Mouse (Mus musculus): ENCODE results near the gene 4930404N11Rik.

Gene 4930404N11Rik

GRCm38 (mm10) chr10:81379809-81380378 is 14.3 kb upstream of the 4930404N11Rik start:
- DNase-seq, result no peak

GRCm38 (mm10) chr10:81379183-81379553 is 13.6 kb upstream of the 4930404N11Rik start:
- no peak for DNase-seq

GRCm38 (mm10) chr10:81378553-81379182 is 13.1 kb upstream of the 4930404N11Rik start:
- peak; percentile 100 for DNase-seq

GRCm38 (mm10) chr10:81377793-81378552 is 12.4 kb upstream of the 4930404N11Rik start, which contains the start of gene Fzr1:
TSS of gene Fzr1 (minus strand) at chr10:81378516.
- no peak for DNase-seq

GRCm38 (mm10) chr10:81377362-81377664 is 11.7 kb upstream of the 4930404N11Rik start:
- DNase-seq, result no peak

- peak; percentile 60 for DNase-seq
Observed at GRCm38 (mm10) chr10:81376561-81377361, 11.1 kb upstream of the 4930404N11Rik start.

- no peak for DNase-seq
Observed at GRCm38 (mm10) chr10:81375322-81375721, 9.7 kb upstream of the 4930404N11Rik start.

GRCm38 (mm10) chr10:81367207-81367495 is 1.5 kb upstream of the 4930404N11Rik start:
- DNase-seq, result no peak

GRCm38 (mm10) chr10:81366477-81367206 is 1.0 kb upstream of the 4930404N11Rik start:
- DNase-seq, result no peak

GRCm38 (mm10) chr10:81365073-81365472 is 543 bp downstream of the 4930404N11Rik start:
- DNase-seq, result no peak

- no peak for DNase-seq
Observed at GRCm38 (mm10) chr10:81364666-81365065, 950 bp downstream of the 4930404N11Rik start.

GRCm38 (mm10) chr10:81363436-81364346 is 1.9 kb downstream of the 4930404N11Rik start:
- DNase-seq, result no peak

GRCm38 (mm10) chr10:81362336-81362949 is 3.2 kb downstream of the 4930404N11Rik start:
- DNase-seq, result no peak

GRCm38 (mm10) chr10:81360721-81361120 is 4.9 kb downstream of the 4930404N11Rik start:
- no peak for DNase-seq

GRCm38 (mm10) chr10:81358841-81359240 is 6.8 kb downstream of the 4930404N11Rik start:
- no peak for DNase-seq

- no peak for DNase-seq
Observed at GRCm38 (mm10) chr10:81358209-81358608, 7.4 kb downstream of the 4930404N11Rik start.

- DNase-seq, result peak; percentile 93
Observed at GRCm38 (mm10) chr10:81356991-81357844, 8.4 kb downstream of the 4930404N11Rik start, which contains the start of gene Mfsd12. TSS of gene Mfsd12 (plus strand) at chr10:81357491.

- no peak for DNase-seq
Observed at GRCm38 (mm10) chr10:81356352-81356990, 9.1 kb downstream of the 4930404N11Rik start.

- no peak for DNase-seq
Observed at GRCm38 (mm10) chr10:81355533-81355932, 10.1 kb downstream of the 4930404N11Rik start.

Measured in thymus, postnatal 14 days (tissue).